Mouse (Mus musculus): ENCODE results near the gene Dusp13. TPM values are rescaled to one million over a fixed set of nuclear protein-coding genes. Genes with fewer than 3 reads are reported as not detected.

Gene Dusp13
- polyA plus RNA-seq (2016; fragmentation: Nextera tagmentation; extraction: Ambion mirVana), result not detected in 2 replicates

- Histone ChIP-seq H3K4me3 (peak within 1 kb of the TSS; percentile 99), H3K27ac (peak within 1 kb of the TSS; percentile 93), H3K4me1 (peaks cover 28% of the 10 kb centered on the region), H3K36me3 (replicated peaks) (no peaks in the 10 kb centered on the region), H3K27me3 (ENCODE audit: poor library complexity, severe bottlenecking) (no peaks in the 10 kb centered on the region), H3K9me3 (no peaks in the 10 kb centered on the region)
- DNase-seq (ENCODE audit: extremely low spot score, low spot score), result peak; percentile 57
- under 1% methylated on average over 26 of the region's 26 CpGs for WGBS
Measured at GRCm38 (mm10) chr14:21750881-21751542, at the start of gene Dusp13. Dusp13 (minus strand) TSS chr14:21751181.

- peaks cover 14% of the 10 kb centered on the region for H3K36me3 ChIP-seq (replicated peaks)
- no peaks in the 10 kb centered on the region for H3K27me3 ChIP-seq (ENCODE audit: poor library complexity, severe bottlenecking)
- no peaks in the 10 kb centered on the region for H3K9me3 ChIP-seq
- no peak overlapping the region for H3K27ac ChIP-seq
- 93% methylated on average over 4 of the region's 4 CpGs for WGBS
- peaks cover 17% of the 10 kb centered on the region for H3K4me1 ChIP-seq
- H3K4me3 ChIP-seq, result no peak overlapping the region
- DNase-seq (ENCODE audit: extremely low spot score, low spot score), result no peak
Measured at GRCm38 (mm10) chr14:21800641-21801040, 49.7 kb upstream of the Dusp13 start.

DNA sequence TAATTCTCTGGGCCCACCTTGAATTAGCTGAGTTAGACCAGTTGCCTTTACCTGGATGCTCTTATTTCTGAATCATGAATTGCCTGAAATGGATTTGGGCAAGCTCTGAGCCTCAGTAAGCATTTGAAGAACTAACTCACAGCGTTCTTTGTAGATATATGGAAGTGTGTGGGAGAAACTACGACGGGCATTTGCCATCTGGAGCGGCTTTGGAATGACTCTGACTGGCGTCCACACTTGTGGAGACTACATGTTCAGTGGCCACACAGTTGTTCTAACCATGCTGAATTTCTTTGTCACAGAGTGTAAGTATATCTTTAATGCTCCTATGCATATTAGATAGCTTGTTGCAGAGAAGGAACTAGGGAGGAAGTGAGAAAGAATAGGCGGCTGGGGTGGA is 41.3 kb upstream of the Dusp13 start:
- Histone ChIP-seq H3K9me3 (no peaks in the 10 kb centered on the region), H3K36me3 (replicated peaks) (peaks cover 44% of the 10 kb centered on the region), H3K27ac (no peak overlapping the region), H3K4me3 (no peak overlapping the region), H3K4me1 (peaks cover 18% of the 10 kb centered on the region), H3K27me3 (ENCODE audit: poor library complexity, severe bottlenecking) (no peaks in the 10 kb centered on the region)
- WGBS, result 95% methylated on average over 6 of the region's 6 CpGs
- no peak for DNase-seq (ENCODE audit: extremely low spot score, low spot score)

- Histone ChIP-seq H3K27me3 (ENCODE audit: poor library complexity, severe bottlenecking) (no peaks in the 10 kb centered on the region), H3K4me1 (peaks cover 14% of the 10 kb centered on the region), H3K36me3 (replicated peaks) (peaks cover 45% of the 10 kb centered on the region), H3K9me3 (no peaks in the 10 kb centered on the region), H3K27ac (no peak overlapping the region), H3K4me3 (no peak overlapping the region)
- WGBS, result 94% methylated on average over 4 of the region's 4 CpGs
- DNase-seq (ENCODE audit: extremely low spot score, low spot score), result no peak
Measured at GRCm38 (mm10) chr14:21791722-21792121, 40.7 kb upstream of the Dusp13 start.

DNA sequence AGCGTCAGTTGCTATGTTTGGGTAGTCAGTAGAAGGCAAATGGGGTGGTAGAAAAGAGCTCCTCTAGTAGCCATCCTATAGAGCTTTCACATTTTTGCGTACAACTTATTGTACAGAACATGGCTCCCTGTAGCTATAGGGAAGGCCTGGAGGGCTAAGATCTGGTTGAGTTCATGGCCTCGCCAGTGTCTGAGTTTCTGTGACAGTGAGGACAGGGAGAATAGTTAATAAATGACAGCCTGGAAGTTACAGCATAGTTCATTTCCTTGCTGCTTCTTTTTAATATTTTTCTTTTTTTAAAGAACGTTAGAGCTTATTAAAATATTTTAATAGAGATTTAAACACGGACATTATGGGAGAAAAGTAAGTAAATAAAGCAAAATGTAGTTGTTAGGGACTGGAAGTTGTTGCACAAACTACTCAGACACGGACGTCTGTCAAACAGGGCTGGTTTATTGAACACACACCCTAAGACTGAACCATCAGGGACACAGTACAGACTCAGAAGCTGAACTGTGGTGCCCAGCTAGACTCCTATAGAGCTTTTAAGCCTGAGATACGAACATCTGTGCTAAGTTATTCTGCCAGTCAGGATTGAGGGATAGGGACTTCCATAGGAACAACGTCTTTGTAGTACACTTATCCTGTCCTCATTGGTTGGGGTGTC is 39.7 kb upstream of the Dusp13 start:
- H3K27me3 ChIP-seq (ENCODE audit: poor library complexity, severe bottlenecking), result no peaks in the 10 kb centered on the region
- H3K4me1 ChIP-seq, result peaks cover 18% of the 10 kb centered on the region
- peaks cover 51% of the 10 kb centered on the region for H3K36me3 ChIP-seq (replicated peaks)
- H3K9me3 ChIP-seq, result no peaks in the 10 kb centered on the region
- no peak overlapping the region for H3K27ac ChIP-seq
- 91% methylated on average over 9 of the region's 9 CpGs for WGBS
- DNase-seq (ENCODE audit: extremely low spot score, low spot score), result no peak
- no peak overlapping the region for H3K4me3 ChIP-seq

GRCm38 (mm10) chr14:21788121-21788520 is 37.1 kb upstream of the Dusp13 start:
- Histone ChIP-seq H3K9me3 (no peaks in the 10 kb centered on the region), H3K4me3 (no peak overlapping the region), H3K27ac (no peak overlapping the region), H3K4me1 (peaks cover 5% of the 10 kb centered on the region), H3K36me3 (replicated peaks) (peaks cover 63% of the 10 kb centered on the region), H3K27me3 (ENCODE audit: poor library complexity, severe bottlenecking) (no peaks in the 10 kb centered on the region)
- no peak for DNase-seq (ENCODE audit: extremely low spot score, low spot score)
- WGBS, result 92% methylated on average over 5 of the region's 5 CpGs

- no peaks in the 10 kb centered on the region for H3K9me3 ChIP-seq
- H3K27me3 ChIP-seq (ENCODE audit: poor library complexity, severe bottlenecking), result no peaks in the 10 kb centered on the region
- H3K36me3 ChIP-seq (replicated peaks), result peaks cover 57% of the 10 kb centered on the region
- peaks cover 5% of the 10 kb centered on the region for H3K4me1 ChIP-seq
- H3K27ac ChIP-seq, result no peak overlapping the region
- DNase-seq (ENCODE audit: extremely low spot score, low spot score), result no peak
- WGBS, result 83% methylated on average over 3 of the region's 3 CpGs
- no peak overlapping the region for H3K4me3 ChIP-seq
Measured at GRCm38 (mm10) chr14:21787374-21787773, 36.4 kb upstream of the Dusp13 start.

DNA sequence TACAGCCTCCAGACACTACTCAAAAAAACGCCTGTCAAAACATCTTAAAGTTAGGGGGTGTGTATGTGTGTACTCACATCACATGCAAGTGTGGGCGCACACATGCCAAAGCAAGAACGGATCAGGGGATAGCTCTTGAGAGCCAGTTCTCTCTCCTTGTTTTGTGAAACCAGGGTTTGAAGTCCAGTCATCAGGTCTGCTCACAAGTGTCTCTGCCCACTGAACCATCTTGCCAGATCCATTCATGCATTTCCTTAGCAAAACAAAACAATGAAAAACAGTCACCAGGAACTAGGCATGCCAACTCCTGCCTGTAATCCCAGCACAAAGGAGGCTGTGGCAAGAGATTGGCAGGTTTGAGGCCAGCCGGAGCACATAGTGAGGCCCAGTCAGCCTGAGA is 35.5 kb upstream of the Dusp13 start:
- no peak overlapping the region for H3K4me3 ChIP-seq
- no peak for DNase-seq (ENCODE audit: extremely low spot score, low spot score)
- H3K36me3 ChIP-seq (replicated peaks), result peaks cover 56% of the 10 kb centered on the region
- H3K9me3 ChIP-seq, result no peaks in the 10 kb centered on the region
- H3K4me1 ChIP-seq, result peaks cover 5% of the 10 kb centered on the region
- H3K27ac ChIP-seq, result no peak overlapping the region
- WGBS, result 74% methylated on average over 4 of the region's 4 CpGs
- no peaks in the 10 kb centered on the region for H3K27me3 ChIP-seq (ENCODE audit: poor library complexity, severe bottlenecking)

DNA sequence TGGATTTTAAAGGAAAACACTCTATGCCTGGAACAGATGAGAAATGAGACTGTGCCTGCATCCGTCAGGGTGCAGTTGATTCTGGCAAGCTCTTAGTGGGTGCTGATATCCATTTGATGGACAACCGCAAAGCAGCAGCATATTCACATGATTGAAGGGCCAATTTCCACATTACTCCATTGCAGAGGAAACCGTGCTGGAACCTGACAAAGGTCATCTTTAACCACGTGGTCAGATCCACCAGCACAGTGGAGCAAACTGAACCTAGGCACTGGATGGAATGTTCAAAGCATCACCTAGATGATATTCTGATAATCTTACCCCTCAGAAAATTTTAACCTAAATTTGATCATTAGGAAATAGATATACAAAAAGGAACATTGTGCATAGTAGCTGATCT is 25.2 kb upstream of the Dusp13 start:
- Histone ChIP-seq H3K27ac (no peak overlapping the region), H3K27me3 (ENCODE audit: poor library complexity, severe bottlenecking) (no peaks in the 10 kb centered on the region), H3K4me1 (peaks cover 20% of the 10 kb centered on the region), H3K36me3 (replicated peaks) (peaks cover 58% of the 10 kb centered on the region), H3K9me3 (peaks cover 4% of the 10 kb centered on the region; the same call in 1 of the 2 replicates), H3K4me3 (no peak overlapping the region)
- 95% methylated on average over 4 of the region's 4 CpGs for WGBS
- no peak for DNase-seq (ENCODE audit: extremely low spot score, low spot score)

- no peak for DNase-seq (ENCODE audit: extremely low spot score, low spot score)
- Histone ChIP-seq H3K27me3 (ENCODE audit: poor library complexity, severe bottlenecking) (no peaks in the 10 kb centered on the region), H3K27ac (no peak overlapping the region), H3K4me1 (peaks cover 30% of the 10 kb centered on the region), H3K9me3 (peaks cover 6% of the 10 kb centered on the region; the same call in 1 of the 2 replicates), H3K4me3 (no peak overlapping the region), H3K36me3 (replicated peaks) (peaks cover 36% of the 10 kb centered on the region)
- WGBS, result 72% methylated on average over 2 of the region's 2 CpGs
Measured at GRCm38 (mm10) chr14:21773946-21774345, 23.0 kb upstream of the Dusp13 start.

- peaks cover 43% of the 10 kb centered on the region for H3K4me1 ChIP-seq
- H3K27me3 ChIP-seq (ENCODE audit: poor library complexity, severe bottlenecking), result no peaks in the 10 kb centered on the region
- H3K36me3 ChIP-seq (replicated peaks), result peaks cover 24% of the 10 kb centered on the region
- no peak overlapping the region for H3K4me3 ChIP-seq
- H3K27ac ChIP-seq, result no peak overlapping the region
- H3K9me3 ChIP-seq, result peaks cover 4% of the 10 kb centered on the region; the same call in 1 of the 2 replicates
- DNase-seq (ENCODE audit: extremely low spot score, low spot score), result no peak
- 80% methylated on average over 11 of the region's 11 CpGs for WGBS
Measured at GRCm38 (mm10) chr14:21772506-21773281, 21.7 kb upstream of the Dusp13 start.

- peaks cover 40% of the 10 kb centered on the region for H3K4me1 ChIP-seq
- no peak overlapping the region for H3K27ac ChIP-seq
- peaks cover 4% of the 10 kb centered on the region; the same call in 1 of the 2 replicates for H3K9me3 ChIP-seq
- 95% methylated on average over 6 of the region's 6 CpGs for WGBS
- H3K36me3 ChIP-seq (replicated peaks), result no peaks in the 10 kb centered on the region; the same call in 1 of the 2 replicates
- no peaks in the 10 kb centered on the region for H3K27me3 ChIP-seq (ENCODE audit: poor library complexity, severe bottlenecking)
- no peak overlapping the region for H3K4me3 ChIP-seq
- DNase-seq (ENCODE audit: extremely low spot score, low spot score), result no peak
Measured at GRCm38 (mm10) chr14:21766398-21766958, 15.5 kb upstream of the Dusp13 start.

Measured in forebrain, embryonic 10.5 days (tissue).